Mouse (Mus musculus): ENCODE measurements around the gene Cdh12.
"Not testable (repeated sequence)": the region's sequence is repeated elsewhere in the genome, so short reads cannot be mapped to it uniquely, and the experiment has no call there.

Cdh12 gene

DNA sequence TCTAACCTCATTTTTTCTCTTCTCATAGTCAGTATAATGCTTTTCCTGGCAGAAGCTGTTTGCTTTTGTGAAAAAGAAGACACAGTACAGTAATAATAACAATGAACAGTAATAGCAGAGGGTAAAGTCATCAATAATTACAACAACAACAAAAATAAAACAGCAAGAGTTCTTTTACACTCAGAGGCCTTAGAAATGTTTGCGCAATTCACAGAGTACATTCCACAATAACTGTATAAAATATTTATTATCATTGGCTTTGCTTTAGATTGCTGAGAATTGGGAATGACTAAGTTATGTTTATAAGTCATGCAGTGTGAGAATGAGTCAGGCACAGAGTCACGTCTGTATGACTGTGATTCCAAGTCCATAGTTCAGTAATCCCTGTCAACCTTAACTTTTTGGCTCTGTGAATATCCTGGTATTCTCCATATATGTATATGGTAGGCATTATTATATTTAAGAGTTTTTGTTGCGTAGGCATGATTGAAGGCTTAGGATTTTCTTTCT lies 193.9 kb downstream of the Cdh12 start:
- Histone ChIP-seq H3K36me3 (ENCODE audit: control insufficient read depth, insufficient read depth, low read length, poor library complexity, severe bottlenecking) (no peaks in the 10 kb centered on the region), H3K27me3 (ENCODE audit: control insufficient read depth, insufficient read depth, low read length, poor library complexity, severe bottlenecking) (no peaks in the 10 kb centered on the region)
- DNase-seq (ENCODE audit: low read depth, low spot score) = no peak

DNA sequence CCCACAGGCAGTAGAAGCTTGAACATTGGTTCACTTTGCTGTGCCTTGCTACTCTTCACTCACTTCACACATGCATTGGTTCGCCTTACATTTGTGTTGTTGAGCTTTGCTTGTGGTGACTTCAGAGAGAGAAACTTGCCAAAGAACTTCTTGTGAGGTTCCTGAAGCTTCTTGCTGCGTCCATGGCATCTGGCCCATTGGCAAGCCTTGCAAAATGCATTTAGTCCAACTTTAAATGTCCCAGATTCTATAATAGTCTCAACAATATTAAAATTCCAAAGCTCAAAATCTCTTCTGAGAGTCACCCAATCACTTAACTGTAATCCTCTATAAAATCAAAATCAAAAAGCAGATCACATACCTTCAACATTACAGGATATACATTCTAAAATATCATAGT lies 211.2 kb downstream of the Cdh12 start:
- no peak for DNase-seq (ENCODE audit: low read depth, low spot score)
- no peaks in the 10 kb centered on the region for H3K36me3 ChIP-seq (ENCODE audit: control insufficient read depth, insufficient read depth, low read length, poor library complexity, severe bottlenecking)
- no peaks in the 10 kb centered on the region for H3K27me3 ChIP-seq (ENCODE audit: control insufficient read depth, insufficient read depth, low read length, poor library complexity, severe bottlenecking)

DNA sequence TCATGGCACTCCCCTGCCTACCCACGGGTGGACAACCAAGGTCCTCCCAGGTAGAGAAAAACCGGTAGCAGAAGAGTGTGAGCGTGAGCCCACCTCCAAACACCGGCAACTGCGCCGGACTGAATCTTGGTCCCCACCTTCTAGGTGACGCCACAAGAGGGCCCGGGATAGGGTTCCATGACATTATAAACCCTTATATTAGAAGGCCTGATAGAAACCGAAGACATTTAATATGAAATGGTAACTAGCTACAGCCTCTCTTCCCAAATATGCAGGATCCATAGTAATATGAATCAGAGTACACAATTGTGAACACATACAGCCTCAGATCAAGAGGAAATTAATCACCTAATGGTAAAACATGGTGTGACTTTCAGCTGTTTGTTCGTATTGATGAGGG lies 217.6 kb downstream of the Cdh12 start, which contains the start of gene Acot10:
TSS of gene Acot10 (minus strand) at position 101 of the 400 bp plus-strand sequence.
- no peak for DNase-seq (ENCODE audit: low read depth, low spot score)
- Histone ChIP-seq H3K36me3 (ENCODE audit: control insufficient read depth, insufficient read depth, low read length, poor library complexity, severe bottlenecking) (no peaks in the 10 kb centered on the region), H3K27me3 (ENCODE audit: control insufficient read depth, insufficient read depth, low read length, poor library complexity, severe bottlenecking) (no peaks in the 10 kb centered on the region)

- H3K36me3 ChIP-seq (ENCODE audit: control insufficient read depth, insufficient read depth, low read length, poor library complexity, severe bottlenecking) = no peaks in the 10 kb centered on the region
- H3K27me3 ChIP-seq (ENCODE audit: control insufficient read depth, insufficient read depth, low read length, poor library complexity, severe bottlenecking) = no peaks in the 10 kb centered on the region
- no peak for DNase-seq (ENCODE audit: low read depth, low spot score)
These were observed 218.3 kb downstream of the Cdh12 start for GRCm38 (mm10) chr15:20667350-20667749.

DNA sequence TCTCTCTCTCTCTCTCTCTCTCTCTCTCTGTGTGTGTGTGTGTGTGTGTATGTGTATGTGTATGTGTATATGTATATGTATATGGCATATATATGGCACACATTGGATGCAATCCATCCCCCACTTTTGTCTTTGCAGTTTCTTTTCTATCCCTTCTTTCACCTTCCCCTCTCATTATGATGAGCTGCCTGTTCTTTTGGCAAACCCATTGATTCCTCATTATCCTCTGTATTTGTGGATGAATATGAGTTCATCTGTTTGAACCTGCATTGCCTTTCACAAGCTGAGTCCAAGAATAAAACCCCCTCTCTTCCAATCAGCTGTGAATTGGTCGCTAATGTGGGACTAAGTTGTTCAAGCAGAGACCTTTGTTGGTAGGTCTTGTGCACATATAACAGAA lies 218.9 kb downstream of the Cdh12 start:
- Histone ChIP-seq H3K36me3 (ENCODE audit: control insufficient read depth, insufficient read depth, low read length, poor library complexity, severe bottlenecking) (no peaks in the 10 kb centered on the region), H3K27me3 (ENCODE audit: control insufficient read depth, insufficient read depth, low read length, poor library complexity, severe bottlenecking) (no peaks in the 10 kb centered on the region)
- DNase-seq (ENCODE audit: low read depth, low spot score) = no peak

GRCm38 (mm10) chr15:20669507-20669906 lies 220.4 kb downstream of the Cdh12 start:
- not testable (repeated sequence) for DNase-seq (ENCODE audit: low read depth, low spot score); H3K36me3 ChIP-seq (ENCODE audit: control insufficient read depth, insufficient read depth, low read length, poor library complexity, severe bottlenecking); H3K27me3 ChIP-seq (ENCODE audit: control insufficient read depth, insufficient read depth, low read length, poor library complexity, severe bottlenecking)

DNA sequence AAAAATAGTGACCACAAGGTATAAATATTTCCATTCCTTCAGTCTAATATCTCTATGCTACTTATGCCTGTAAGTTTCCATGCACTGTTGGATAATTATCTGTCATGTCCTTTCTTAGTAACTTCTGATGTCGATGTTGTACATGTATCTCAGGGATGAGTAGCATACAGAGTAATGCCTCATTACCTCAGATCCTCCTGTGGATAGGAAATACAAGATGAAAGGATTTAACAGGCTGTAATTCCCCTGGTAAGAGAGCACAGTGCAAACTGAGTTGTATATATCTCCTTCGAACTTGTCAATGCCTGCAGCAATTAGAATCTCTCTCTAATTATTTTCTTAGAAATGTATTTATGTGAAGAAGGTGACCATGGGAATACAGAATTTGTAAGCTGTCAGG lies 233.7 kb downstream of the Cdh12 start:
- no peak for DNase-seq (ENCODE audit: low read depth, low spot score)
- no peaks in the 10 kb centered on the region for H3K27me3 ChIP-seq (ENCODE audit: control insufficient read depth, insufficient read depth, low read length, poor library complexity, severe bottlenecking)
- no peaks in the 10 kb centered on the region for H3K36me3 ChIP-seq (ENCODE audit: control insufficient read depth, insufficient read depth, low read length, poor library complexity, severe bottlenecking)

GRCm38 (mm10) chr15:20684200-20684599 lies 235.1 kb downstream of the Cdh12 start:
- Histone ChIP-seq H3K27me3 (ENCODE audit: control insufficient read depth, insufficient read depth, low read length, poor library complexity, severe bottlenecking) (no peaks in the 10 kb centered on the region), H3K36me3 (ENCODE audit: control insufficient read depth, insufficient read depth, low read length, poor library complexity, severe bottlenecking) (no peaks in the 10 kb centered on the region)
- no peak for DNase-seq (ENCODE audit: low read depth, low spot score)

- DNase-seq (ENCODE audit: low read depth, low spot score) = no peak
- H3K27me3 ChIP-seq (ENCODE audit: control insufficient read depth, insufficient read depth, low read length, poor library complexity, severe bottlenecking) = no peaks in the 10 kb centered on the region
These were observed 247.2 kb downstream of the Cdh12 start for GRCm38 (mm10) chr15:20696229-20696628.

DNA sequence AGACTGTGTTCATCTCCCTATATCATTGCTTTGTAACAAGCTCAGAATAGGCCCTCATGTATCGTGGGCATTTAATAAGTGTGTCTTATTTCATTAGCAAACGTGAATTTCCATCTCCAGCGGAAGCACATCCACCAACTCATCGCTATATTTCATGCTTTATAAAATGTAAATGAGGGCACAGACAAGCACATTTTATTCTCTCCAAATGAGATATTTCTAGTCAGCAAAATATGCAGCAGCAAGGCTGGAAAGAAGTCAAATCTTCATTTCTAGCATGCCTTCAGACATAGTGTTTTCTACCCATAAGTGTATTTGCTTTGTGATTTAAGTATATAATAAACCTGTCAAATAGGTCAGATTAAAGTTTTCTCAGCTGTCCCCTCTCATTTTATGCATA lies 262.8 kb downstream of the Cdh12 start:
- Histone ChIP-seq H3K27me3 (ENCODE audit: control insufficient read depth, insufficient read depth, low read length, poor library complexity, severe bottlenecking) (no peaks in the 10 kb centered on the region), H3K36me3 (ENCODE audit: control insufficient read depth, insufficient read depth, low read length, poor library complexity, severe bottlenecking) (no peaks in the 10 kb centered on the region)
- DNase-seq (ENCODE audit: low read depth, low spot score) = no peak

More at GRCm38 (mm10) chr15:20696229-20696628, 247.2 kb downstream of the Cdh12 start:
- no peaks in the 10 kb centered on the region for H3K36me3 ChIP-seq (ENCODE audit: control insufficient read depth, insufficient read depth, low read length, poor library complexity, severe bottlenecking)

GRCm38 (mm10) chr15:20772289-20772688 lies 323.2 kb downstream of the Cdh12 start:
- DNase-seq (ENCODE audit: low read depth, low spot score) = no peak
- H3K36me3 ChIP-seq (ENCODE audit: control insufficient read depth, insufficient read depth, low read length, poor library complexity, severe bottlenecking) = no peaks in the 10 kb centered on the region
- no peaks in the 10 kb centered on the region for H3K27me3 ChIP-seq (ENCODE audit: control insufficient read depth, insufficient read depth, low read length, poor library complexity, severe bottlenecking)

DNA sequence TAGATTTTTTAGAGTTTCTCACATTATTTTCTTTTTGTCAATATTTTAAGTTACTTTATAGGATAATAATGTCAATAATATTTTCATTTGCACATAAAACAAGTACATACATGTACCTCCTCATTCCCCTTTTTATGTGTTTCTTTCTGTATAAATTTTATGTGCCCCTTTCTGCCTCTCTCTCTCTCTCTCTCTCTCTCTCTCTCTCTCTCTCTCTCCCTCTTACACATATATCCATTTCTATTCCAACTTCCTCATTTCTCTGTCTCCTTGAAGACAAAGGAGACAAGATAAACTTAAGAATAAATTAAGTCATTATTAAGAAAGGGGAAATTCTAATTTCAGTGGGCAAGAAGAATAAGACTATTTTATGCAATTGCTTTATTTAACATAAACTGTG lies 324.4 kb downstream of the Cdh12 start:
- no peak for DNase-seq (ENCODE audit: low read depth, low spot score)
- H3K27me3 ChIP-seq (ENCODE audit: control insufficient read depth, insufficient read depth, low read length, poor library complexity, severe bottlenecking) = no peaks in the 10 kb centered on the region
- H3K36me3 ChIP-seq (ENCODE audit: control insufficient read depth, insufficient read depth, low read length, poor library complexity, severe bottlenecking) = no peaks in the 10 kb centered on the region

DNA sequence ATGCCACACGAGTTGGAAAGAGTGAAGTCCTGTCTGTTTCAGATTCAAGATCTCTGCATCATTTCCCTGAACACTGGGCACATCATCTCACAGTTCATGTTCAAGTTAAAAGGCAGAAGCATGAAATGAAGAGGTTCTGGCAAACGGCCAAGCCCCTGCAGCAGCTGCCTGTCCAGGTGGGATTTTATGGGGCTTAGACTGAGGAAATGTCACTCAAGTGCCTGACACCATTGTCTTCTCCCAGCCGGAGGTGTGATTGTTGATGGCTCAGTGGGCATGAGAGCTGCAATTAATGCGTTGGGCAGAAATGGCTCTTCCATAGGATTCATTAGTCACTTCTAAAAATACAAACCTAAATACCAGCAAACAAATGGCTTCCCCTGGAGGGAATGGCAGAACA lies 347.9 kb downstream of the Cdh12 start:
- no peak for DNase-seq (ENCODE audit: low read depth, low spot score)
- H3K36me3 ChIP-seq (ENCODE audit: control insufficient read depth, insufficient read depth, low read length, poor library complexity, severe bottlenecking) = no peaks in the 10 kb centered on the region
- H3K27me3 ChIP-seq (ENCODE audit: control insufficient read depth, insufficient read depth, low read length, poor library complexity, severe bottlenecking) = no peaks in the 10 kb centered on the region

DNA sequence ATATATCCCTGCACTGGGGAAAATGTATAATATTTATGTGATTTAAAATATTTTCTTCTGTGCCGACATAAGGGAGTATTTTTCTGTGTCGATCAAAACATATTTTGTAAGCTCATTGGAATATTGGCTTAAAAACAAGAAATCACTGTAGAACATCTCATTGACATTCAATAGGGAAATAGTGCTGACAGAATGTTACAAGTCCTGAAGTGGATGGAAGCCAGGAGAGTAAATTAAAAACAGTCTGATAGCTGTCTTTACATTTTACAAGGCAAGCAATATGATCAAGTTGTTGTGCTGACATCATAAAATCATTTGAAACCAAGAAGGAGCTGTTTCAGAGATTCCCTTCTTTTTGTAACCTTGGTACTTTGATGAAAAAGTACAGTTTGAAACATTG lies 349.5 kb downstream of the Cdh12 start:
- no peaks in the 10 kb centered on the region for H3K36me3 ChIP-seq (ENCODE audit: control insufficient read depth, insufficient read depth, low read length, poor library complexity, severe bottlenecking)
- H3K27me3 ChIP-seq (ENCODE audit: control insufficient read depth, insufficient read depth, low read length, poor library complexity, severe bottlenecking) = no peaks in the 10 kb centered on the region
- no peak for DNase-seq (ENCODE audit: low read depth, low spot score)

GRCm38 (mm10) chr15:20835887-20836286 lies 386.8 kb downstream of the Cdh12 start:
- H3K27me3 ChIP-seq (ENCODE audit: control insufficient read depth, insufficient read depth, low read length, poor library complexity, severe bottlenecking) = no peaks in the 10 kb centered on the region
- DNase-seq (ENCODE audit: low read depth, low spot score) = no peak
- H3K36me3 ChIP-seq (ENCODE audit: control insufficient read depth, insufficient read depth, low read length, poor library complexity, severe bottlenecking) = no peaks in the 10 kb centered on the region

GRCm38 (mm10) chr15:20836991-20837390 lies 387.9 kb downstream of the Cdh12 start:
- Histone ChIP-seq H3K36me3 (ENCODE audit: control insufficient read depth, insufficient read depth, low read length, poor library complexity, severe bottlenecking) (no peaks in the 10 kb centered on the region), H3K27me3 (ENCODE audit: control insufficient read depth, insufficient read depth, low read length, poor library complexity, severe bottlenecking) (no peaks in the 10 kb centered on the region)
- no peak for DNase-seq (ENCODE audit: low read depth, low spot score)

Measured in splenic B cell, adult 2 months (primary cell).